Mouse (Mus musculus) gastrocnemius, adult 8-10 months (tissue): Measurements from ENCODE around the gene Pim3. TPM values are rescaled to one million over a fixed set of nuclear protein-coding genes. Genes with fewer than 3 reads are reported as not detected.

Source experiments
- DNase-seq, 2 experiments: peaks; one replicate each; pipeline ENCODE4 v3.0.0; 2022; ENCODE audit warnings: low spot score in 2 of 2
- total RNA-seq, 4 experiments: library from RNA; stranded (reverse); gene quantifications; 2 replicates each; pipeline ENCODE4 v1.2.4; 2022

Pim3 gene
- total RNA-seq, 4 experiments from 2014 or later: 19.5 to 42.9 (median 25.7) TPM

- DNase-seq: peak; percentile 40 to 60
Observed at GRCm38 (mm10) chr15:88837199-88837932, 24.6 kb upstream of the Pim3 start.

DNA sequence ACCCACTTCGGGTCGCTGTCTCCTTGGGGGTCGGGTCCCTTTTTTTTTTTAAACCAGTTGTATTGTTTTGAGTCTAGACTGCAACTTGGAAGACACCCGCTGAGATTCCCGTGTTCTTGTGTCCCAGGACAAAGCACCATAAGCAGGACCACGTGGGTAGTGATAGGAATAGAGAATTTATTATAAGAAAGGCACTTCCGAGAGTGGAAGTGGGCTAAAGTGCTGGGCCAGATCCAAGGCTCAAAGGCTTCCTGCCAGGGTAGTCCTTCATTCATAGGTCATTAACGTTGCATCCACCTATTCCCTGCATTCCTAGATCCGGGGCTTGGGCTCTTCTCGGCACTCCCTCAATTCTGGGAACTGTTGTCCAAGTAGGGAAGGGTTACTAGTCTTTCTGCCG is 24.0 kb upstream of the Pim3 start:
- peak in 1 of 2 experiments; percentile 16 for DNase-seq

- DNase-seq: peak; percentile 76 to 81
Observed at GRCm38 (mm10) chr15:88839271-88839670, 22.7 kb upstream of the Pim3 start.

GRCm38 (mm10) chr15:88840126-88840525 is 21.9 kb upstream of the Pim3 start:
- peak in 1 of 2 experiments; percentile 33 for DNase-seq

- DNase-seq: no peak
Observed at GRCm38 (mm10) chr15:88841160-88841559, 20.8 kb upstream of the Pim3 start.

- DNase-seq: no peak
Observed at GRCm38 (mm10) chr15:88841580-88842299, 20.2 kb upstream of the Pim3 start.

DNA sequence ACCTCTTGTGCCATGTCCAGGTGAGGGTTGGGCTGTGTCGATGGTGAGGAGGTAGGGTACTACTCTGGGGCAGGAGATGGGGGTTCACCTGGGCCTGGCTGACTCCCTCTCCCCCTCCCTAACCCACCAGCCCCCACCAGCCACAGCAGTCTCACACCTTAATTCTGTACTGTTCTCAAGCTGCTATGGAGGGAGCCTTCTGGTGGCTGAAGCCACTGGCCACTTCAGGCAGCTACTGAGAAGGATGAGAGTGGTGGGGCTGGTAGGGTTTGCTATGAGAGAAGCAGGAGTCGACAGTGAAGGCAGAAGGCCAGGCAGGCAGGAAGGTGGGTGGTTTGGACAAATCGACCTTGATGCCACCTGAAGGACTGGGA is 19.7 kb upstream of the Pim3 start:
- no peak for DNase-seq

- DNase-seq: no peak
Observed at GRCm38 (mm10) chr15:88843486-88844097, 18.4 kb upstream of the Pim3 start.

DNA sequence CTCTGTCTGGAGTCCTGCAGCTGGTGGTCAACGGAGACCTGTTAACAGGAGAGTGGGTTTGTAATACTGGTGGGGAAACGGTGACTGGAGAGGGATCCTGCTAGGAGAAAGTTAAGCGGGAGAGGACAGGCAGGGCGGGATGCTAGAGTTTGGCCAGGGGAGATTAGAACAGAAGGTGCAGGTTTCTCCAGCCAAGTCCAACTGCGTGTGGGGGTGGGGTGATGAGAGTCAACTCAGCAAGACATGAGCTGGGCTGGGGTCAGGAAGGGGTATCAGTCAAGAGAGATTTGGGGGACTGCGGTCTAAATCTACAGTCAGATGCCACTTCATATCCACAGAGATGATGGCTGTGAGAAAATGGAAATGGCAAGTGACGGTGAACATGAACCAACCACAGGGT is 17.0 kb upstream of the Pim3 start:
- no peak for DNase-seq

DNA sequence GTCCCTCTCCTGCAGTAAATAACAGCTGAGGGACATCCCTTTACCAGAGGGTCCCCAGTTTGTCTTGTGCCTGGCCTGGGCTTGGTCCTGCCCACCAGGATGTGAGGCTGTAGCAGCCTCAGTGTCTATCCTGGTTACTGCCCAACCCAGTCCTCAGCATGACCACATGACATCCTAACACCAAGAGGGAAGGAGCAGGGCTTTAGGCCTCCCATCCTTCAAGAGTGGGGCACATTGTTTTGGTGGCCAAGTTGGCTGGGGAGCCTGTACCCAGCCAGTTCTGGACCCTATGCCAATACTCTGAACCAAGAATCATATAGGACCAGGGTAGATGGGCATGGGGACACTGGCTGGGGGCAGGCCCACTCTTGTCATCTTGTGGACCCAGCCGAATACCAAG is 13.3 kb upstream of the Pim3 start:
- no peak for DNase-seq

- no peak for DNase-seq
Observed at GRCm38 (mm10) chr15:88849621-88850020, 12.4 kb upstream of the Pim3 start.

- DNase-seq: peak; percentile 80 to 86
Observed at GRCm38 (mm10) chr15:88850146-88850826, 11.7 kb upstream of the Pim3 start.

DNA sequence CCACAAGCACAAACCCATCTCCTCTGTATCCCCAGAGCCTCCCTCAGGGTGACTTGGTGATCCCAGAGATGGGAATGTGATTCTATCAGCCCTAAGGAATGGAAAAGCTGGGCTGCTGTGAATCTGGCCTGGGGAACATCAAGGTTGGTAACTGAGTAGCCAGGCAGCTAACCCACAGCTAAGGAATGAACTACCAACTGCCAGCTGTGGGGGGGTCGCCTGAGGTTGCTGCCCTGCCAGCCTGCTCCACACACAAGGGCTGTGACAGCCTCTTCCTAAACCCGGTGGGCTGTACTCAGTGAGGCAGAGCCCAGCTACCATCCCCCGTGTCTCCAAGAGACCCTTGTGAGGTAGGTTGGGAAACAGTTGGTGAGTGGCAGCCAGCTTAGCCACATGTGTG is 10.9 kb upstream of the Pim3 start:
- no peak for DNase-seq

DNA sequence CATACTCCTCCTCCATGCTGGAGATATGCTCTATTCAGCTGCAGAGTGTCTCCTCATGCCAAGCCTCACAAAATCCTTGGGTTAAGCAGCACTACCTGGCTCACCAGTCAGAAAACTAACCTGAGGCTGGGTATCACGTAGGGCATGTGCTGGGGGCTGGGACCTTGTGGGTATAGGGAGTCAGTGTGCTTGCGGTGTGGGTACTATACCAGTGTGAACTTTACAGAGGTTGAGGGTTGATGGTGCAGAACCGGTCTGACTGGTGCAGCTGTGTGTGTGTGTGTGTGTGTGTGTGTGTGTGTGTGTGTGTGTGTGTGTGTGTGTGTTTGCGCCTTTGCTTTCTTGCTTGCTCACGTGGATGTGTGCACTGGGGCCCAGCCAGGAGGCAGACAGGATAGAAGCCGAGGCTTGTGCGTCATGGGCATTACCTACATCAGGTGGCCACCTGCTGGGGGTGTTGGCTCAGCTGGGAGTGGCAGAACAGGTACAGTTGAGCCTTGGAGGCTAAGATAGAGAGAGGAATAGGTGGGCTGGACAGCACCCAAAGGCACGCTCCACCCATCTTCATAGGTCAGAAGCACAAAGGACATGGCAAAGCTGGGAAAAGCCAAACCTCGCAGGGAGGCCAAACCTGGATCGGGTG is 10.4 kb upstream of the Pim3 start:
- DNase-seq: no peak

- DNase-seq: no peak
Observed at GRCm38 (mm10) chr15:88853106-88853505, 8.9 kb upstream of the Pim3 start.

GRCm38 (mm10) chr15:88854119-88854968 is 7.6 kb upstream of the Pim3 start:
- no peak for DNase-seq

GRCm38 (mm10) chr15:88854969-88855830 is 6.8 kb upstream of the Pim3 start:
- DNase-seq: no peak

DNA sequence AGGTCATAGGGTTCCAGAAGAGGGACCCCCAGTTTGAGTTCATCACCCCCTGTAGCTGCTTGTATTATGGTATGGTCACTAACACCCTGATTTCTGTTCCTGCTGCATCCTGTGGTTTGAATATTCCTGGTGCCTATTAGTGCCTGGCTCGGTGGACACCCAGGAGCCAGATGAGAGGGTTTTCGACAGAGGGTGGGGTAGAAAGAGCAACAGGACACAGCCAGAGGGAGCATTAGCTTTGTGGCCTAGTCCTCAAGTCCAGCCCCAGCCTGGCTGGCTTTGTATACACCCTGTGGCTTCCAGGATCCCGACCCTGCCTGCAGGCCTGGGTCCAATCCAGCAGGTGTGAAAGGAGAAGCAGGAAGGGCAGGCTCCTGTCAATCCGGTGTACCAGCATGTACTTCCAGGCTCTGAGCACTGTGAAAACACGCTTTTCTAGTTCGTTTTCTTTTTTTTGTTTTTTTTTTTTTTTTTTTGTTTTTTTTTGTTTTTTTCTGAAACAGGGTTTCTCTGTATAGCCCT is 6.0 kb upstream of the Pim3 start:
- no peak for DNase-seq

GRCm38 (mm10) chr15:88856613-88857012 is 5.4 kb upstream of the Pim3 start:
- no peak for DNase-seq
